Mouse (Mus musculus) WW6 (cell line): Measurements from ENCODE around the gene Vti1a.
A peak's percentile ranks its signal among the peaks of the same experiment; 100 is the strongest.

Experiments used
- DNase-seq: peaks from one replicate; pipeline ENCODE4 v3.0.0-alpha.2; 2013; ENCODE audit warnings: low read depth, low spot score

Vti1a gene

GRCm38 (mm10) chr19:55520236-55520635 lies 204.1 kb downstream of the Vti1a start:
- no peak for DNase-seq

- DNase-seq = no peak
Observed at GRCm38 (mm10) chr19:55523340-55523739, 207.2 kb downstream of the Vti1a start.

GRCm38 (mm10) chr19:55524385-55524784 lies 208.3 kb downstream of the Vti1a start:
- no peak for DNase-seq

GRCm38 (mm10) chr19:55525056-55525455 lies 209.0 kb downstream of the Vti1a start:
- DNase-seq = no peak

- no peak for DNase-seq
Observed at GRCm38 (mm10) chr19:55526717-55527235, 210.7 kb downstream of the Vti1a start.

GRCm38 (mm10) chr19:55530041-55530440 lies 213.9 kb downstream of the Vti1a start:
- no peak for DNase-seq

- no peak for DNase-seq
Observed at GRCm38 (mm10) chr19:55532681-55533080, 216.6 kb downstream of the Vti1a start.

- DNase-seq = no peak
Observed at GRCm38 (mm10) chr19:55536273-55536937, 220.3 kb downstream of the Vti1a start.

- DNase-seq = no peak
Observed at GRCm38 (mm10) chr19:55537691-55538090, 221.6 kb downstream of the Vti1a start.

- DNase-seq = no peak
Observed at GRCm38 (mm10) chr19:55541641-55542040, 225.5 kb downstream of the Vti1a start.

- no peak for DNase-seq
Observed at GRCm38 (mm10) chr19:55542461-55542860, 226.4 kb downstream of the Vti1a start.

GRCm38 (mm10) chr19:55543188-55543587 lies 227.1 kb downstream of the Vti1a start:
- DNase-seq = no peak

GRCm38 (mm10) chr19:55544498-55544897 lies 228.4 kb downstream of the Vti1a start:
- DNase-seq = no peak

- DNase-seq = peak; percentile 67
Observed at GRCm38 (mm10) chr19:55545529-55545928, 229.4 kb downstream of the Vti1a start.

- DNase-seq = no peak
Observed at GRCm38 (mm10) chr19:55546009-55546528, 230.0 kb downstream of the Vti1a start.

GRCm38 (mm10) chr19:55548206-55548605 lies 232.1 kb downstream of the Vti1a start:
- no peak for DNase-seq

GRCm38 (mm10) chr19:55548656-55549055 lies 232.6 kb downstream of the Vti1a start:
- no peak for DNase-seq

- DNase-seq = no peak
Observed at GRCm38 (mm10) chr19:55550176-55550575, 234.1 kb downstream of the Vti1a start.

GRCm38 (mm10) chr19:55552339-55552738 lies 236.2 kb downstream of the Vti1a start:
- no peak for DNase-seq

- DNase-seq = no peak
Observed at GRCm38 (mm10) chr19:55552861-55553260, 236.8 kb downstream of the Vti1a start.

- DNase-seq = no peak
Observed at GRCm38 (mm10) chr19:55554295-55554694, 238.2 kb downstream of the Vti1a start.

- no peak for DNase-seq
Observed at GRCm38 (mm10) chr19:55554703-55555102, 238.6 kb downstream of the Vti1a start.
